Mouse (Mus musculus) lung, postnatal 14 days (tissue): ENCODE data around the gene Akt1.
A peak's percentile ranks its signal among the peaks of the same experiment; 100 is the strongest.

ENCODE experiments used
- DNase-seq: peaks from one replicate; pipeline ENCODE4 v3.0.0; 2021

The Akt1 gene

GRCm38 (mm10) chr12:112625700-112626099 is 49.0 kb downstream of the Akt1 start:
- DNase-seq = no peak

GRCm38 (mm10) chr12:112623742-112624141 is 50.9 kb downstream of the Akt1 start:
- DNase-seq = peak; percentile 75

GRCm38 (mm10) chr12:112621900-112622299 is 52.8 kb downstream of the Akt1 start:
- DNase-seq = no peak

- DNase-seq = no peak
These were observed 54.2 kb downstream of the Akt1 start for GRCm38 (mm10) chr12:112620354-112621061.

- DNase-seq = peak; percentile 53
These were observed 54.9 kb downstream of the Akt1 start, which contains the start of gene Adssl1 for GRCm38 (mm10) chr12:112619686-112620353. Gene Adssl1, plus strand, starts transcription at chr12:112620045.

- no peak for DNase-seq
These were observed 55.6 kb downstream of the Akt1 start for GRCm38 (mm10) chr12:112618981-112619685.

- DNase-seq = peak; percentile 78
These were observed 56.7 kb downstream of the Akt1 start for GRCm38 (mm10) chr12:112617898-112618380.

- no peak for DNase-seq
These were observed 57.5 kb downstream of the Akt1 start for GRCm38 (mm10) chr12:112617184-112617583.

GRCm38 (mm10) chr12:112616668-112617067 is 58.0 kb downstream of the Akt1 start:
- DNase-seq = no peak

- DNase-seq = no peak
These were observed 65.7 kb downstream of the Akt1 start for GRCm38 (mm10) chr12:112609031-112609430.

GRCm38 (mm10) chr12:112606998-112607397 is 67.7 kb downstream of the Akt1 start:
- no peak for DNase-seq

GRCm38 (mm10) chr12:112605766-112606165 is 68.9 kb downstream of the Akt1 start:
- peak; percentile 83 for DNase-seq

- peak; percentile 65 for DNase-seq
These were observed 69.7 kb downstream of the Akt1 start for GRCm38 (mm10) chr12:112604709-112605649.

GRCm38 (mm10) chr12:112604022-112604421 is 70.7 kb downstream of the Akt1 start:
- DNase-seq = peak; percentile 53
